Mouse (Mus musculus): ENCODE results near the gene Med27. TPM values are rescaled to one million over a fixed set of nuclear protein-coding genes. Genes with fewer than 3 reads are reported as not detected.

Gene Med27
- total RNA-seq, 2 experiments from 2014 or later: 11.9 to 13.1 TPM

GRCm38 (mm10) chr2:29388937-29389336, 42.3 kb downstream of the Med27 start:
- intact Hi-C loops (cut with DNase I): loop anchor here (1.0 kb wide), 1 partner anchor 25 kb away; no protein-coding TSS in a partner anchor
- no peak for DNase-seq

- intact Hi-C loops (cut with DNase I): no loop called here
- no peak for DNase-seq
Observed at GRCm38 (mm10) chr2:29391086-29391485, 44.5 kb downstream of the Med27 start.

- no peak for DNase-seq
- intact Hi-C loops (cut with DNase I): no loop called here
Observed at GRCm38 (mm10) chr2:29391996-29392395, 45.4 kb downstream of the Med27 start.

GRCm38 (mm10) chr2:29400234-29400633, 53.6 kb downstream of the Med27 start:
- no peak for DNase-seq

GRCm38 (mm10) chr2:29400812-29401211, 54.2 kb downstream of the Med27 start:
- intact Hi-C loops (cut with DNase I): no loop called here
- DNase-seq: no peak

More at GRCm38 (mm10) chr2:29400234-29400633, 53.6 kb downstream of the Med27 start:
- intact Hi-C loops (cut with DNase I): no loop called here

- intact Hi-C loops (cut with DNase I): no loop called here
- DNase-seq: no peak
Observed at GRCm38 (mm10) chr2:29401868-29402267, 55.2 kb downstream of the Med27 start.

- intact Hi-C loops (cut with DNase I): no loop called here
- no peak for DNase-seq
Observed at GRCm38 (mm10) chr2:29402550-29403076, 56.0 kb downstream of the Med27 start.

GRCm38 (mm10) chr2:29403799-29404530, 57.3 kb downstream of the Med27 start:
- intact Hi-C loops (cut with DNase I): no loop called here
- DNase-seq: no peak

GRCm38 (mm10) chr2:29404931-29405330, 58.3 kb downstream of the Med27 start:
- intact Hi-C loops (cut with DNase I): no loop called here
- DNase-seq: no peak

- intact Hi-C loops (cut with DNase I): no loop called here
- DNase-seq: no peak
Observed at GRCm38 (mm10) chr2:29405848-29406247, 59.2 kb downstream of the Med27 start.

GRCm38 (mm10) chr2:29407350-29407749, 60.7 kb downstream of the Med27 start:
- no peak for DNase-seq
- intact Hi-C loops (cut with DNase I): no loop called here

GRCm38 (mm10) chr2:29407764-29408163, 61.1 kb downstream of the Med27 start:
- intact Hi-C loops (cut with DNase I): no loop called here
- DNase-seq: no peak

- no peak for DNase-seq
- intact Hi-C loops (cut with DNase I): no loop called here
Observed at GRCm38 (mm10) chr2:29410884-29411283, 64.3 kb downstream of the Med27 start.

- DNase-seq: no peak
- intact Hi-C loops (cut with DNase I): no loop called here
Observed at GRCm38 (mm10) chr2:29412458-29412857, 65.8 kb downstream of the Med27 start.

GRCm38 (mm10) chr2:29413259-29413993, 66.8 kb downstream of the Med27 start:
- DNase-seq: no peak
- intact Hi-C loops (cut with DNase I): no loop called here

GRCm38 (mm10) chr2:29414852-29415473, 68.3 kb downstream of the Med27 start:
- intact Hi-C loops (cut with DNase I): loop anchor here (5.0 kb wide), 2 partner anchors 148 to 198 kb away; no protein-coding TSS in a partner anchor
- DNase-seq: no peak

- DNase-seq: no peak
- intact Hi-C loops (cut with DNase I): loop anchor here (5.0 kb wide), 2 partner anchors 151 to 201 kb away; no protein-coding TSS in a partner anchor
Observed at GRCm38 (mm10) chr2:29418498-29418897, 71.9 kb downstream of the Med27 start.

GRCm38 (mm10) chr2:29419434-29419833, 72.8 kb downstream of the Med27 start:
- intact Hi-C loops (cut with DNase I): loop anchor here (5.0 kb wide), 2 partner anchors 152 to 202 kb away; no protein-coding TSS in a partner anchor

GRCm38 (mm10) chr2:29419946-29420345, 73.3 kb downstream of the Med27 start:
- peak; percentile 34 to 36 for DNase-seq
- intact Hi-C loops (cut with DNase I): loop anchor here (5.0 kb wide), 2 partner anchors 153 to 203 kb away; no protein-coding TSS in a partner anchor

More at GRCm38 (mm10) chr2:29419434-29419833, 72.8 kb downstream of the Med27 start:
- DNase-seq: no peak

GRCm38 (mm10) chr2:29422126-29422840, 75.7 kb downstream of the Med27 start:
- no peak for DNase-seq
- intact Hi-C loops (cut with DNase I): no loop called here
